Mouse (Mus musculus): ENCODE results near the gene Uchl4.
"Not testable (repeated sequence)": the region's sequence is repeated elsewhere in the genome, so short reads cannot be mapped to it uniquely, and the experiment has no call there.

Uchl4 gene

DNA sequence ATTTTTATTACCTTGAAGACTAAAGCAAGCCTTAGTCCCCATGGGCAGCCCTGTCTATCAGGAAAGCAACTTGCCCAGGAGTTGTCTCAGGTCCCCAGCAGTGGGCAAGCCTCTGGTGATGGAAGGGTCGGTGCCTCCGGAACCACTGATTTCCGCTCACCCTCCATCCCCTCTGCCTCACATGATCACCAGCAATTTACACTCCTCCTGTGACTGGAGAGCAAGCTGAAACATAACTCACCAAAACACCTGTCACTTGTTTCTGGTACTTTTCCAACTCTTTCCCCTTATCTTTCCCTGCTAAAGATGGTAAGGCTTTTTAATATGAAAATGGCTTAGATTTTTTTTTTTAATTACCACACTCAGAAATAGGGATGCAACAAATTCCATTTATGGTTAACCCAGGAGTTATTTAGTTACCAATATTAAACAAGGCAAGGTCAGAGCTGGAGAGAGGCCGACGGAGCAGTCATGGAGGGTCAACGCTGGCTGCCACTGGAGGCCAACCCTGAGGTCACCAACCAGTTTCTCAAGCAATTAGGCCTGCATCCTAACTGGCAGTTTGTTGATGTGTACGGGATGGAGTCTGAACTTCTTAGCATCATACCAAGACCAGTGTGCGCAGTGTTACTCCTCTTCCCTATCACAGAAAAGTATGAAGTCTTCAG, at the start of gene Uchl4:
TSS of gene Uchl4 (plus strand) at position 434 of the 668 bp plus-strand sequence.
- no peak for DNase-seq (ENCODE audit: low read depth, low spot score)

DNA sequence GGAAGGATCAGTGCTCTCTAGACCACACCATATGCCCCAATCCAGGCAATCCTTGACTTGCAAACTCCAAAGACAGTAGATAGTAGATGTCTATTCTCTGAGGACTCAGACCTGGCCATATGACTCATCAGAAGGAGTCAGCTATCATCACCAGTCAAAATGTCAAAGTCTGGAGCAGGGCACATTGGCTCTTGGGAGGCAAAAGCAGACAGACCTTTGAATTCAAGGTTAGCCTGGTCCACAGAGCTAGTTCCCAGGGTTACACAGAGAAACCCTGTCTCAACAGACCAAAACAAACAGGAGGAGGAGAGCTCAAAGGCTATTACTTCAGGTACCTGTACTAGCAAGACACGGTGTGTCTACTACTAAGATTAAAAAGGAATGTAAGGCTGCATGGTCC, 41.1 kb upstream of the Uchl4 start:
- DNase-seq (ENCODE audit: low read depth, low spot score), result no peak

DNA sequence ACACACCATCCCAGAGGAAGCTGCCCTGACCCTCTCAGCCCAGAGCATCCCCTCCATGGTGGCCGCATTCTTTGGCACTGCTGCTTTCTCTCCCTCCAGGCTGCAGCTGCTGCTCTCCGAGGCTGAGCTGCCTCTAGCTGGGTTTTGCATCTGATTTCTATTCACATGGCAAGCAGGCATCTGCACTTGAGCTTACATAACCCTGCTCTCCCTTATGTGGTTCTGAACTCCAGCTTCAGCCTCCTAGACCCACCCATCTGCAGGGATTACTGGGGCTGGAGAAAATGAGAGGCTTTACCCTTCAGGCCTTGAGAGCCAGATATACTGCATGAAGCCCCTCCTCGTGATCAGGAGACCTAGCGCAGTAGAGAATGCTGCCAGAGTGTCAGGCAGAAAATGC, 39.4 kb upstream of the Uchl4 start:
- no peak for DNase-seq (ENCODE audit: low read depth, low spot score)

DNA sequence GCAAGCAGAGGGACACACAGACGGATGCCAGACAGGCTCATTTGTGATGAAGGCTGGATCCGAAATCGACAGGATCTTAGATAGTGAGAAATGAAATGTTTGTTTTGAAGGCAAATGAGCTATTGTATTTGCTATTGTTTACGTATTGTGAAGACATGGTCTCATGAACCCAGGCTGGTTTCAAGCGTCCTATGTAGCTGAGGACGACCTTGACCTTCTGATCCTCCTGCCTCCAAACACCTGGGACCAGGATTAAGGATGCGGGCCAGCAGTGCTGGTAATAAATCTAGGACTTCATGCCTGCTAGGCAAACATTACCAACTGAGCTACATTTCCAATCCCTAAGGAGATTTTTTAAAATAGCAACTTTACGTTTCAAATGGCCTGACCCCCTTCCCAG, 37.5 kb upstream of the Uchl4 start:
- no peak for DNase-seq (ENCODE audit: low read depth, low spot score)

DNA sequence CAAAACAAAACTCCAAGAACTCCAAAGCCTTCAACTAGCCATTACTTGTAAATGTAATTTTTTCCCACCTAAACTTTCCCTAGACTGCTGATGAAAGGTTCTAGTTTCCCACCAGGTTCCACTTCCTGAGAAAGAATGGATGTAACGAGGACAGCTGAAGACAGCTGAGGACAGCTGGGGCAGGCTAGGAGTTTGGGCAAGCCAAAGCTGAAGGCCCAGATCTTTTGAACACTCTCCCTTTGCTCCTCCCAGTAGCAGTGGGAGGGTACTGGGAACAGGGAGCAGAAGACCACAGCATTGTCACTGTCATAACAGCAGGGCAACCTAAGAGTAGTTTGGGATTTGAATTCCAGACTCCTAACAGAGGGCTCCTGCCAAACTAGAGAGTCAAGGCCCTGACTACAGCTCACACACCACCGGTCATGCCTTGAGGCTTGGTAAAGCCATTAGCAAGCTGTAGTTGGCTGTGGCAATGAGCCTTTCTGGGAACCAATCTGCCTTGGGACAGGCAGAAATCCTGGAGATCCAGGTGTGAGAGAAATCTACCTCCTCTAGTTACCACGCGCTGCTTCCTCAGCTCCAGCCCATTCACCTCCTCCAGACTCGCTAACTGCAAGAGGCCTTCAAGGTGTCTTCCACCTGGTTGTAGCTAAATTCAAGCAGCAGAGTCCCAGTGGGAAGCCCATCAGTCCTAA, 36.8 kb upstream of the Uchl4 start:
- no peak for DNase-seq (ENCODE audit: low read depth, low spot score)

DNA sequence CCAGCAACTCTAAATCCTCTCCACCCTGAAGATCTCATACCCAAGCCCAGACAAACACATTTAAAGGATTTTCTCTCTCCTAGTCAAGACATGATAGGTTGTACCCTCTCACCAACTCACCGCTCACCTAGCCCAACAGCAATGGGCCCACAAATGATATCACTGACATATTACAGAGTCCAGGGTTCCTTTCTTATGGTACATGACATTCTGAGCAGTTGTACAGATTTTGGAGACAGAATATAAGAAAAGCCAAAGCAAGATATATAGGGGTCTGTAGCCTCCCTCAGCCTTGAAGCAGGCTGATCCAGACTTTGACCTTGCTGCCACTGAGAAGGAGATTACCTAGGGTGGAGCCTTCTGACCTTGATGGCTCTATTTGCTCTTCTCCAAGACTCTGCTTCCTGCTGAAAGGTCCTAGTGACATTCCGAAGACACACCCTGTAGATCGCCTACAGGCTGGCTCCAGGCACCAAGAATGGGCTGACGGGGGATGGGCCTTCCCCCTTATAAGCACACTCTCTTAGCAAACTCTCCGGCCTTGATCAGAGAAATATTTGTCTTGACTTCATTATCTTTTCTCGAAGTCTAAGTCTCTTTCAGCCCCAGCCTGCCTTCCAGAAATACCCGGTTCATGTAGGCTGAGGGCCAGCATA, 36.1 kb upstream of the Uchl4 start:
- DNase-seq (ENCODE audit: low read depth, low spot score), result not testable (repeated sequence)

DNA sequence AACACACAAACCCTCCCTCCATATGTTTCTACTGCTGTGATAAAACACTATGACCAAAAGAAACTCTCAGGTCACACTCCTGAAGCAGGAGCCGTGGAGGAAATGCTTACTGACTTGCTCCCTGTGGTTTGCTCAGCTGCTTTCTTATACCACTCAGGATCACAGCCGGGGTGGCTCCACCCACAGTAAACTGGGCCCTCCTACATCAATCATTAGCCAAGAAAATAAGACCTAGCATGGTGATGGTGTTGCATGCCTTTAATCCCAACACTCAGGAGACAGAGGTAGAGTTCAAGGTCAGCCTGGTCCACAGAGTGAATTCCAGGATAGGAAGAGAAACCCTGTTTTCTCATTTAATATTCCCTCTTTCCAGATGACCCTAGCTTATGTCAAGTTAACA, 35.1 kb upstream of the Uchl4 start:
- DNase-seq (ENCODE audit: low read depth, low spot score), result no peak

DNA sequence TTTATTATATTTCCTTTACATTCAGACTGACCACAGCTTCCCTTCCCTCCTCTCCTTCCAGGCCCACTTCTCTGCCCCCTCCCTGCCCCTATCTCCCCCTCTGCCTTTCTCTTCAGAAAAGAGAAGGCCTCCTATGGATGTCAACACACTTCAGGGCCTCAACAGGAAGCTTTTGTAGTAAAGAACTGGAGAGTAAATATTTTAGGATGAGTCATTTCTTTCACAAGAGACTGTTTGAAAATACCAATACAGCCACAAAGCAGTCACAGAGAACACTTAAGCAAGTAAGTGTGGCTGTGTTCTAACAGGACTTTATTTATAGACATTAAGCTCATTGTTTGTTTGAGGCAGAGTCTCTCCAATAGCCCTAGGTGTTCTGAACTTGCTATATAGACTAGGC, 32.7 kb upstream of the Uchl4 start:
- DNase-seq (ENCODE audit: low read depth, low spot score), result no peak

DNA sequence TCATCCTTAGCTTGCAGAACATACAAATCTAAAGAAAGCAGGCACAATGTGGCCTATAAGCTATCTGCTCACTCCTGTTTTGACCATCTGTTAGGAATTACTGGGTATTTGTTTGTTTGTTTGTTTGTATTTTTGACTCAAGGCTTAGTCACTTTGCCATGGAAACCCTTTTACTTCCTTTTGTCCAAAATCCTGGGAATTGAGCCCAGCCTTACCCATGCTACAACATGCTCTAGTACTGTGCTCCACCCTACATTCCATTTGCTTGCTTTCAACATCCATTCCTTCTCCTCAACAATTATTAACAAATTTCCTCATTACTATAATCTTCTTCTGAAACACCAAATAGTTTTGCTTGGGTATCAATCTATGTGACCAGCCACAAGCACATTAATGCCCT, 32.1 kb upstream of the Uchl4 start:
- no peak for DNase-seq (ENCODE audit: low read depth, low spot score)

DNA sequence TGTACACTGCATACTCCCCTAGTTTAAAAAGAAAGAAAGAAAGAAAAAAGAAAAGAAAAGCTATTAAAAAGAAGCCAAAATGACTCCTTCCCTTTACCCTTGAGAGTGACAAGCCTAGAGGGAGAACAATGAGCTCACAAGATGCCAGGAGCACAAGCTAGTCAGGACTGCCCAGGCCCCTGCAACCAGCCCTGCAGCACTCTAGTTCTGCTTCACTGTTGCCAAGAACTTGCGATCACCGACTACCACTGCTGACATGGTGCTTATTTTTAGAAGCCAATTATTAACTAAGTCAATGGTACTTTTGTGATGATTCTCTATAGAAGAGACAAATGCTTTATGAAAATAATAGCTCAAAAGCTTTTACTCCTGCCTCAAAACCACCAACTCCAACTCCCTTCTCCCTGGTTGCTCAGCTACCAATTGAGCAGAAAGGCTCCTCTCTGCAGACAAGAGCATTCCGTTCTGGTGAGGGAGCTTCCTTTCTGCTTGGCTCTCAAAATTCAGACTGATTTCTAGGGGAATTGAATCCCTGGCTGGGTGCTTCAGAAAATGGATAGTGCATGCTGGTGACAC, 27.4 kb upstream of the Uchl4 start:
- DNase-seq (ENCODE audit: low read depth, low spot score), result no peak

DNA sequence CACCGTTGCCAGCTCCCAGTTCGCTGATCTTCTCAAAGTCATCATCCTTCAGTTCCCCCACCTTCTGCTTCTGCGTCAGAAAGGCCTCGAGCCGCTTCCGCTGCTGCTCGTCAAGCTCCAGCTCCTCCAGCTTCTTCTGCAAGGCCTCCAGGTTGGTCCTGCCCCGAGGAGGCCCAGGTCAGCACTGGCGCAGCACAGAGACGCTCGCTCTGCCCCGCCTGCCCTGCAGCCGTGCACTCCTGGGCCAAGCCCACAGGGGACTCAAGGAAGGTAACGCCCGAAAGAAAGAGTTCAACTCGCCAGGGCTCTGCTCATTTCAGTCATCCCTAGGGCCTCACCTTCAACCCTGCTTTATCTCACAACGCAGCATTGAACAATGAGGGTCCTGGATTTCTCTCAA, 20.5 kb upstream of the Uchl4 start:
- DNase-seq (ENCODE audit: low read depth, low spot score), result no peak

DNA sequence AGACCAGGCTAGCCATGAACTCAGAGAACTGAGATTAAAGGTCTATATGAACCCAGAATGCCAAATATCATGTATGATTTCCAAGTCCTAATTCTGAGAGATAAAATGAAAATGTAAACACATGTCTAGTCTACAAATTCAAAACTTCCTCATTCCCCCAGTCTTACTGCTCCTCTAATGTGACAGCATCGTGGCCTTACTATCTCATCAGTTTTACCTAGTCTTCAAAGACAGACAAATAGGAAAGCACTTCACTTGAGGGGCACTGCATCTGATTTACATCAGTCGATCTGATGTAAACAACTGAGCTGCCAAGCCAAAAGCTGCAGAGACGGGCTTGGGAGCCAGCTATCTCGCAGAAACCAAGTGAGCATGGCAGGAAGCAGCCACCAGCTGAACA, 18.9 kb upstream of the Uchl4 start:
- no peak for DNase-seq (ENCODE audit: low read depth, low spot score)

DNA sequence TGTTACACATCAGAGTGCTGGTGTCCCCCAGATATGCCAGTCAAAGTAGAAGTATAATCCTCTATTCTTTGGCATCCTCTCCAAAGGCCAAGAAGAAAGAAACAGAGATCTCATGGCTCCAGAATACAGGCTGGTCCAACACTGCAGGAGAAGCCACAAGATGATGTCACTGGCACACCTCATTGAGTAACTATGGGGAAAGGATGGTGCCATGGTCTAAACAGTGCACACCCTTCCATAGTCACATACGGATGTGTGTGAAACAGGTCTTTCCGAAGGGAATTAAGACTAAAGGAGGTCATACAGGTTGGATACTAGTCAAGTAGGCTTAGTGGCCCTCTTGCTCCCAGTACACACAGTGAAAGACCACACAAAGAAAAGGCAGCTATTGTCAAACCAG, 18.4 kb upstream of the Uchl4 start:
- DNase-seq (ENCODE audit: low read depth, low spot score), result no peak

DNA sequence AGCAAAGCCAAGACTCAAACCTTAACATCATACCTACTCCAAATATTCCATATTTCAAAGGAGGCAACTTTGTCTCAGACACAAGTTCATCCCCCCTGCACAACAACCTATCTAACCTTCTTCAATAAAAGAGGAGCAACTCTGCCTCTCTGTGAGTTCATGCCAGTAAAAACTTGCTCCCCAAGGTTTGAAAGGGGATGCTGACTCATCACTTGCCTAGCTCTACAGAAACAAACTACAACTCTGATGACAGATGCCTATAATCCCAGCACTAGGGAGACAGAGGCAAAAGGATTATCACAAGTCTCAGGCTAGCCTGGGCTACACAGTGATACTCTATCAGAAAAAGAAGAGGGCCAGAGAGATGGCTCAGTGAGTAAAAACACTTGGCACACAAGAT, 17.1 kb upstream of the Uchl4 start:
- DNase-seq (ENCODE audit: low read depth, low spot score), result no peak

DNA sequence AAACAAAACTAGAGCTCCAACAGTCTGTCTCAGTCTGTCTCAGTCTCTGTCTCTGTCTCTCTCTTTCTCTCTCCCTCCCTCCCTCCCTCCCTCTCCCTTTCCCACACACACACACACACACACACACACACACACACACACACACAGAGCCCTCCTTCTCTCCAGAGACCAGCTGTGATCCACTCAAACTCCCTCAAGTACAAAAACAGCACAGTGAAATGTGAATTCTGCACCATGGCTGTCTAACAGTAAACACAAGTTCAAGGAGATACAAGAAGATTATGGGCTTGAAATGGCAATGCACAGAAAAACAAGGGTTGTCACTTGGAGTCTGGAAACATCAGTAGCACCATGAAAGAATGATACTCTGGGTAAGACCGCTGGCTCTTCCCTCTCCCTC, 15.7 kb upstream of the Uchl4 start:
- no peak for DNase-seq (ENCODE audit: low read depth, low spot score)

DNA sequence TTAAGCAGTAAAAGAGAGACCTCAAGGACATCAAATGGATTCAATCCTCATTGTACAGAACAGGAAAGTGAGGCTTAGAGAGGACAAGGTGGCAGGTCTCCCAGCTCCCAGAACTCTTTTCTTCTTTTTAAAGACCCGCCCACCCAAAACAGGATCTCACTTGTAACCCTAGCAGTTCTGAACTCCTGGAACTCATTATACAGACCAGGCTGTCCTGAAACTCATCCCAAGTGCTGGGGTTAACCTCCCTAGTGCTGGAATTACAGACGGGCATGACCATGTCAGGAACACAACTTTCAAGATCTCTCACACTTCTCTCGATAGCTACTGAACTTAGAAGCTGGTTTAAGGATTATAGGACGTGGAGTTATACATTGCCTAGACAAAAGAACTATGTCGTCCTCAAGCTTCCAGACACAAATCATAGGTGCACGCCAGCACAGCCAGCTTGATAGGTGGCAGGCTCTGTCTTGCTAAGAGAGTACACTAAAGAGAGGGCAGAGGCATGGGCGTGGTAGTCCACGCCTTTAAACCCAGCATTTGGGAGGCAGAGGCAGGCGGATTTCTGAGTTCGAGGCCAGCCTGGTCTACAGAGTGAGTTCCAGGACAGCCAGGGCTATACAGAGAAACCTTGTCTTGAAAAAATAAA, 15.1 kb upstream of the Uchl4 start:
- no peak for DNase-seq (ENCODE audit: low read depth, low spot score)

DNA sequence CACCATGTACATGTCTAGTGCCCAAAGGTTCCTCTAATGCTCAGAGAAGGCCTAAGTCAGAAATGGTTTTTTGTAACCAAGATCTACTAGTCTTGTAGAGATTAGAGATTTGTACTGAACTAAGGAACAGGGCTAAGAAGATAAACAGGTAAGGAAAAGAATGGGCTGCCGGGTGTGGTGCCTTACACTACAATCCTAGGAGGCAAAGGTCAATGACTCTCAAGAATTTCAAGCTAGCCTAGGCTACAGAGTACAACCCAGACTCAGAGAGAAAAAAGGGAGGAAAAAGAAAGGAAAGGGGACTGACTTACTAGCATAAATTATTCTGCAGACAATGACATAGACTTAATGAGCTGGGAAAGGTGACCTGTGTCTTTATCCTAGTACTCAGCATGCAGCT, 14.4 kb upstream of the Uchl4 start:
- DNase-seq (ENCODE audit: low read depth, low spot score), result no peak

DNA sequence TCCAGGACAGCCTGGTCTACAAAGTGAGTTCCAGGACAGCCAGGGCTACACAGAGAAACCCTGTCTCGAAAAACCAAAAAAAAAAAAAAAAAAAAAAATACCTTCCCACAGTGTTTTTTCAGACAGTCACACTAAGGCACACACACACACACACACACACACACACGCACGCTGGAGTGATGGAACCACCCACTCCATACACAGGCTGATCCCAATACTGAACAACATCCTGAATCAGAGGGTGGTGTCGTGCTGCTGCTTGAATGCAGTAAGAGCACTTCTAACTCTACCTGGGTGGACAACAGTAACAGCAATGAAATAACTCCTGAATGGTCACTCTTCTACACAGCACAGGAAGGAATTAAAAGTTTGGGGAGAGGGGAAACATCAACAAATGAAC, 13.5 kb upstream of the Uchl4 start:
- DNase-seq (ENCODE audit: low read depth, low spot score), result no peak

DNA sequence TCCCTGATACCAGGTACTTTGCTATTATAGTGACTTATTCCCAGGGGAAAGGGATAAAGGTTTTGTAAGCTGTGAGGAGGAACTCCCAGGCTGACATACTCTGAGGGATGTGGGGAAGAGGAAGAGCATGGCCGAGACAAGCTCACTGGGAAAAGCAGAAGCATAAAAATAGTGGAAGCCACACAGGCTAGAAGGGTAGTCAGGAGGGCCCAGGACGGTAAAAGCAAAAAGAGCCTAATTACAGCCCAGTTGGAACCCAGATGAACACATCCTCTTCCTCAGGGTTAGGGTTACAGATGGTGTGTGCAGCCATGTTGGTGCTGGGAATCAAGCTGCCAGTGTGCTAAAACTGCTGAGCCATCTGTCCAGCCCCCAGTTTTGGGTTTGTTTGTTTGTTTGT, 12.9 kb upstream of the Uchl4 start:
- no peak for DNase-seq (ENCODE audit: low read depth, low spot score)

DNA sequence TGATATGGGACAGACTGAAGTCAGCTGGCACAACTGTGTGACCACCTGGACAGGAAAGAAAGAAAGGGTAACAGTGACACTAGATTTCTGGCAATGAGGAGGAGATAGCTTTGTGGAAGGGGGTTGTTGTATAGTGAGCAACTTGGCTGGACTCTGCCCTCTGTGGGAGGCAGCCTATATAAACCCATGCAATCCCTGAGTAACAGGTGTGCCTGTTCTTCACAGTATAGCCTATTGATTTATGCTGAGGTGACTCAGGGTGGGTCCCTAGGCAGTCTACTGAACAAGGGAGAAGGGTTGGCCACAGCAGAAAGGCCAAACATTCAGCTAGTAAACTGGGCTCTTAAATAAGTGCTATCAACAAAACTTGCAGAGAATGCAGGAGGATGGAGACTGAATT, 9.2 kb upstream of the Uchl4 start:
- no peak for DNase-seq (ENCODE audit: low read depth, low spot score)

DNA sequence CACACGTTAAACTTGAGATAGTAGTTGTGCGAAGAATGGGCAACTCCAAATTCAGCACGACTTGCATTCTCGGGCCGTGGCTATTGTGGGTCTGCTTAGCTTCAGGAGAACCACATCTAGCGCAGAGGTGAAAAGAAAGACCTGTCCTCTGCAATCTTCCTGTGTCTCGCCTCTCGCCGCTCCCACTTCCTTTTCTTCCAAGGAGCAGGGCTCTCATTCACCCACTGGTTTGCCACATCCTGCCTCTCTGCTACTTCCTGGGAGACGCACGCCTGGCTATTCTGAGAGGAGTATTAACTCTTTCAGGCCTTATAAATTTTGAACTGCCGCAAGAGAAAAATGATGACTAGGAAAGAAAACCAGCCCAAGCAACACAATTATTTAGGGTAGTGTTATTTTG, 7.3 kb upstream of the Uchl4 start:
- DNase-seq (ENCODE audit: low read depth, low spot score), result no peak

DNA sequence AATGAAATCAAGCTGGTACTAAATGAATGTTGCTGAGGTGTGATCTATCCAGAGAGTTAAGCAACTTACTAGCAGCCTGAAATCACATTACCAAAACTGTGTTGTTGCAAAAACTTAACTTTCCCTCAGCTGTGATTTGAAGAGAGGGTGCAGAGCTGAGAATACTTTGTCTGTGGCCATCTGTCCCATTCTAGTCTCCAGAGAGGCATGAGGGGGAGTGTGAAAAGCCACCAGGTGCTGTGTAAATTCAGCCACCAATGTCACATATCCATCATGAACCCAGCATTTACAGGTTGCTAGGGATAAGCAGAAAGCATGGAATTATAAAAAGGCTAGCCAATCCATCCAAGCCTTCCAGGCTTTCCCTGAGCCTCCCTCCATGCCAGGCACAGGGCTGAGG, 6.0 kb upstream of the Uchl4 start:
- DNase-seq (ENCODE audit: low read depth, low spot score), result no peak
